Mouse (Mus musculus): ENCODE results near the gene Snrnp25. TPM values are rescaled to one million over a fixed set of nuclear protein-coding genes. Genes with fewer than 3 reads are reported as not detected.

Gene Snrnp25
- polyA plus RNA-seq, 1 experiment from 2014 or later: 84.1 TPM

DNA sequence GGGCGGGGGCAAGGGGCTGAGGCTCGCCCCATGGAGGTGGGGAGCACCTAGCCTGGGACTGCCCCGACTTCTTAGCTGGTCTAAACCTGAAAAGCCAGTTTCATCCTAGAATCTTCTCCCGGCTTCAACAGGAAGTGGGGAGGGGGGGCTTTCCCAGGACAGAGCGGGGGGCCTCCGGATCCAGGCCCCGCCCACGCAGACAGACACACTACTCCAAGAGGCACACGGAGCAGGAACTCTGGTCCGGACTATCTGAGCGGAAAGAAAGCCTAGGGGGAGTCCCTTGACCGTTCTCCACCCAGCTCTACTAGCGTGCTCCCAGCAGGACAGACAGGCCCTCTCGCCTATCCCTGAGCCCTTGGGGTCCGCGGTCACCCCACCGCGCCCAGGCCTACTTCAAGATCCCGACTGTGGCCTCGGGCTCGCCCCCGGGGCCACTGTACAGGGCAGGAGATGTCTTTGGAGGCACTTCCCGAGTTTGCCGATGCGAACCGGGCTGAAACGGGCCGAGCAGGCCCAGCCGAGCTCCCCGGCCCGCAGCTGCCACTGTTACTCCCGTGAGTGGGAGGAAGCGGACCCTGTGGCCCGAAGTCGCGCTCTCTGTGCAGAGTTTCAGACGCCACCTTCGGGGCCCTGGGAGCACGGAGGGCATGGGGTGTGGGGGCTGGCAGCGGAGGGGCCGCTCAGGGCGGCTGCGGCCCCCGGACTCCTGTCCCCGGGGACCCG lies 16.2 kb downstream of the Snrnp25 start:
- peak overlapping the region; percentile 87 for H3K4me3 ChIP-seq
- H3K27ac ChIP-seq: peak overlapping the region; percentile 97
- WGBS: under 1% methylated on average over 46 of the region's 46 CpGs
- H3K27me3 ChIP-seq (ENCODE audit: insufficient read depth, poor library complexity, severe bottlenecking): 0 out of 2 replicates have a peak, but pooled peaks cover 9% of the 10 kb centered on the region
- H3K9me3 ChIP-seq: no peaks in the 10 kb centered on the region
- H3K36me3 ChIP-seq: no peaks in the 10 kb centered on the region; the same call in 1 of the 2 replicates
- peaks cover 75% of the 10 kb centered on the region for H3K4me1 ChIP-seq
- DNase-seq (ENCODE audit: low spot score): peak; percentile 88

DNA sequence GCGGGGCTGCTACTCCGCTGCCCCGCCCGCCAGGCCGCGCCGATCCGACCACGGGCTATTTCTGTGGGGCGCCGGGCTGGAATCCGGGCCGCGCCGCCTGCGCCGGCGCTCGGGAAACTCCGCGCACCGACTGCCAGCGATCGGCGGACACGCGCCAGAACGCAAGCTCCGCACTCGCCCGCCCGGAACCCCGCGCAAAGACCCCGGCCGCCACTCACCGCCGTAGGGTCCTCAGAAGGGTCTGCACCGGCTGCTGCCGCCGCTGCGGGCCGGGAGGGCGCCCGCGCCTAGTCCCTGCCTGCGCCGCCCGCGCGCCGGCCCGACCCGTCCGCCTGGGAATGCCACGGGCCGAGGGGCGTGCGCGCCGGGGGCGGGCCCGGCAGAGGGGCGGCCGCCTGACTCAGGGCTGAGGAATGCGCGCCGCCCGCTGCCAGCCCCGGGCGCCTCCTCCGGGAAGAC lies 16.8 kb downstream of the Snrnp25 start, which contains the start of gene Rhbdf1:
TSS of gene Rhbdf1 (minus strand) at position 350 of the 459 bp plus-strand sequence.
- H3K27ac ChIP-seq: peak within 1 kb of the TSS; percentile 97
- no peaks in the 10 kb centered on the region; the same call in 1 of the 2 replicates for H3K36me3 ChIP-seq
- peaks cover 77% of the 10 kb centered on the region for H3K4me1 ChIP-seq
- DNase-seq (ENCODE audit: low spot score): no peak
- peak within 1 kb of the TSS; percentile 87 for H3K4me3 ChIP-seq
- H3K27me3 ChIP-seq (ENCODE audit: insufficient read depth, poor library complexity, severe bottlenecking): 0 out of 2 replicates have a peak, but pooled peaks cover 9% of the 10 kb centered on the region
- under 1% methylated on average over 72 of the region's 72 CpGs for WGBS
- no peaks in the 10 kb centered on the region for H3K9me3 ChIP-seq

DNA sequence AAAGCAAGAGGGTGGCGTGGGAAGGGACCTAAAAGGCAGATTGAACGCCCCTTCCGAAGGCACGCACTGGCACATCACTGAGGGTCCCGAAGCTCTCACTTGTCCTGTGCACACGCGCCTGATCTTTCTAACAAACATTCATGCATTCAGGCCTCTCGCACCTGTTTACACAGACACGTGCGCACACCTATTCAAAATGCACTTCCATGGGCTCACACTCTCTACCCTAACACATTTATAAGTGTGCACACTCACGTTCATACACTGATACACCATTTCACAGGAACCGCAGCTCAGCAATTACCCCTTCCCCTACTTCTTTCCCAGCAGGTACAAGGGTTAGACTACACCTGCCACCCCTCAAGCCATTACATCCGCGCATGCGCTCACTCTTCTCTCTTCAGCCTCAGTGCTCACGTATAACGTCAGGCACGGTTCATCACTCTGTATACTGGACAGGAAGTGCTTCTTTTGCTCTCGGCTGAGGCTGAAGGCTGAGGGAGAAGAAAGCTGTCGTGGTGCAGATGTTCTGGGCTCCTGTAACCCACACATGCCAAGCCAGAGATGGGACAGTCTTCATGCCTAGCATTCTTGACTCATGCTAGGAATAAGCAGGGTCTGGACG lies 17.5 kb downstream of the Snrnp25 start:
- Histone ChIP-seq H3K27ac (peak overlapping the region; percentile 97), H3K9me3 (no peaks in the 10 kb centered on the region)

DNA sequence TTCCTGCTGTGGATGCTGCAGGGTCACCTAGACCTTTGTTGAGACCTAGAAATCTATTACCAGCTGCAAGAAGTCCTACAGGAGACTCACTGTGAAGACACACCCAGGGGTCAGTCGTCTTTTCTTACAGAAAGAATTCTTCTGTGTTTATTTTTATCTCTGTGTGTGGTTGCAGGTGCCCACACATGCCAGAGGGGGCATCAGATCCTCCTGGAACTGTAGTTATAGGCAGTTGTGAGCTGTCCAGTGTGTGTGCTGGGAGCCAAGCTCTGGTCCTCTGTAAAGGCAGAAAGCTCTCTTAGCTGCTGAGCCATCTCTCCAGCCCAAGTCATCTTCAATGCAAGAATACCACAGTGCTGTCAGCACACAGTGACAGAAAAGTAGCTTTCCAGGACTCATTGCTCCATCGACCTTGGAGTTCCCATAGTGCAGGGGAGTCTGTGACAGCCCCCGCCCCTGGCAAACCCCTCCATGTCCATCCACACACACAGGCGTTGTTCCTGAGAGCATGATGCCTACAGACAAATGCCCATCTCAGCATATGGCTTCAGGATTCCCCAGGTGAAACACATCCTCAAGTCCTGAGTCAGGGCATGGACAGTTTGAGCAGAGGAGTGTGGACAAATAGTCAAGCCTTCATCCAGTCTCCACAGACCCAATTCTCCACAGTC lies 18.2 kb downstream of the Snrnp25 start:
- Histone ChIP-seq H3K4me1 (peaks cover 84% of the 10 kb centered on the region), H3K36me3 (peaks cover 4% of the 10 kb centered on the region; the same call in 1 of the 2 replicates), H3K27me3 (ENCODE audit: insufficient read depth, poor library complexity, severe bottlenecking) (0 out of 2 replicates have a peak, but pooled peaks cover 9% of the 10 kb centered on the region), H3K9me3 (no peaks in the 10 kb centered on the region), H3K27ac (peak overlapping the region; percentile 97; the same call in 1 of the 2 replicates), H3K4me3 (no peak overlapping the region)
- 68% methylated on average over 4 of the region's 4 CpGs for WGBS
- no peak for DNase-seq (ENCODE audit: low spot score)

More for the DNA sequence above, 17.5 kb downstream of the Snrnp25 start:
- Histone ChIP-seq H3K36me3 (no peaks in the 10 kb centered on the region; the same call in 1 of the 2 replicates), H3K4me3 (peak overlapping the region; percentile 87), H3K4me1 (peaks cover 84% of the 10 kb centered on the region), H3K27me3 (ENCODE audit: insufficient read depth, poor library complexity, severe bottlenecking) (0 out of 2 replicates have a peak, but pooled peaks cover 9% of the 10 kb centered on the region)
- no peak for DNase-seq (ENCODE audit: low spot score)
- 9% methylated on average over 21 of the region's 21 CpGs for WGBS

DNA sequence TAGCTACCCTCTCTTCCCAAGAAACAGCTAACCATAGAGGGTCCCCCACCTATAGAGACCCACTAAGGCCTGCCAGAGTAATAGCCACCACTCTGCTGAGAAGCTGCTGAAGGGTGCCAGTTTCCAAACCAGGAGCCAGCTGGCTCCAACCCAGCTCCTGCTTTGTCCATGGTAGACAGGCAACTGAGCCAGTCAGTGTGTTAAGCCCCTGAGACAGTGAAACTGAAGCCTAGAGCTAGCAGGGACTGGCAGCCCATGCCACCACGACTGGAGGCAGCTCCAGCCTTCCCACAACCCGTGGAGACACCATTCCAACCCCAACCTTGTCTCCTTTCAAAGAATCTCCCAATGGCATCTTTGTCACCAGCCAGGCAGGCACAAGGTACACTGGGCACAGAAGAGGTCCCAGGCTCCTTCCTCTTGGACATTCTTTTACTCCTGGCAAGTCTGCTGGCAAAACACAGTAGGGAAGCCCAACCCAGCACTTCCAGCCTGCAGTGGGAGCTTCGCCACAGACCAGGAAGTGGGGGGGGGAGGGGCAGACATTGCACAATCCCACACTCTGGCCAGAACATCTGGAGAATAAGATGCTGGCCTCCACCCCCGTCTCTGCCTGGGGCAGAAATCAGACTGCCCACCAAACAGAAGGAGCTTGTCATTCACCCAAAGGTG lies 19.4 kb downstream of the Snrnp25 start:
- H3K36me3 ChIP-seq: peaks cover 15% of the 10 kb centered on the region
- H3K27ac ChIP-seq: peak overlapping the region; percentile 93
- H3K4me3 ChIP-seq: peak overlapping the region; percentile 12; the same call in 1 of the 2 replicates
- WGBS: 31% methylated on average over 4 of the region's 4 CpGs
- peak; percentile 84 for DNase-seq (ENCODE audit: low spot score)
- no peaks in the 10 kb centered on the region for H3K9me3 ChIP-seq
- H3K27me3 ChIP-seq (ENCODE audit: insufficient read depth, poor library complexity, severe bottlenecking): 0 out of 2 replicates have a peak, but pooled peaks cover 5% of the 10 kb centered on the region
- peaks cover 74% of the 10 kb centered on the region for H3K4me1 ChIP-seq

DNA sequence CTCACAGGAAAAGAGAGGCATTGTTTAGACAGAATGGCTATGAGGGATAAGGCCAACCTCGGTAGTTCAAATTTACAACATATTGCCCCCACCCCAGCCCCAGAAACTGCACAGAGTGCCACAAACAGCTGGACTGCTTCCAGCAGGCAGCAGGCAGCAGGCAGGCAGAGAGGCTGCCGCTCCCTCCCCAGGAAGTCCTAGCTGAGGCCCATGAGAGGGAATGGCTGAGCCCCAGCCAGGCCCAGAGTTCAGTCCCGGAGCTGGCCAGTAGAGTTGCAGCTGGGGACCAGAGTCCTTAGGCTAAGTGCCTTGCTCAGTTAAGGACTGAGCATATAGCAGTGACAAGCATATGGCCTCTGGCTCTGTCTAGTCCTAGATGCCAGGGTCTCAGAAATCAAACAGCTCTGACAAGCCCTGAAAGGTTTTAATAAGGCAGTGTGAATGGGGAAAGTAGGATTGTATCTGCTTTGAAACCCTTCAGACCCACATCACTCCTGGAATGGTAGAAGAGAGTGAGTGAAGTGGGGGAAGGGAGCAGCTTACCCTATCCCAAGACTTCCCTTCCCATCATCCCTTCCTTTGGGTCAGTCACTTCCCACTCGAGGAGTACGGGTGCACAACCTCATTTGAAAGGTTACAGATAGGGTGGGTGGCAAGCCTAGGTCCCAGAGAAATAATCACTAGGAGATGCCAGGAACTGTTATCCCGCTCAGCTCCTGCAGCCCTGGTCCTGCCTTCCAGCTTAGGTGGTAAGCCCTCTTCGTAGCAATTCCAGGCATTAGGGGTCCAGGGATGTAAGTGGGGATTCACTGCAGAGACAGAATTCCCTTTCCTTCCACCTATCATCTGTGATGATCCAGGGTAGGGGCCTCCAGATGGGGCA lies 20.2 kb downstream of the Snrnp25 start:
- 0 out of 2 replicates have a peak overlapping the region, but pooled peaks have one; percentile 71 for H3K4me3 ChIP-seq
- WGBS: 50% methylated on average over 7 of the region's 7 CpGs
- H3K27me3 ChIP-seq (ENCODE audit: insufficient read depth, poor library complexity, severe bottlenecking): 0 out of 2 replicates have a peak, but pooled peaks cover 5% of the 10 kb centered on the region
- H3K9me3 ChIP-seq: no peaks in the 10 kb centered on the region
- DNase-seq (ENCODE audit: low spot score): no peak
- peaks cover 23% of the 10 kb centered on the region for H3K36me3 ChIP-seq
- H3K4me1 ChIP-seq: peaks cover 67% of the 10 kb centered on the region
- peak overlapping the region; percentile 93 for H3K27ac ChIP-seq

DNA sequence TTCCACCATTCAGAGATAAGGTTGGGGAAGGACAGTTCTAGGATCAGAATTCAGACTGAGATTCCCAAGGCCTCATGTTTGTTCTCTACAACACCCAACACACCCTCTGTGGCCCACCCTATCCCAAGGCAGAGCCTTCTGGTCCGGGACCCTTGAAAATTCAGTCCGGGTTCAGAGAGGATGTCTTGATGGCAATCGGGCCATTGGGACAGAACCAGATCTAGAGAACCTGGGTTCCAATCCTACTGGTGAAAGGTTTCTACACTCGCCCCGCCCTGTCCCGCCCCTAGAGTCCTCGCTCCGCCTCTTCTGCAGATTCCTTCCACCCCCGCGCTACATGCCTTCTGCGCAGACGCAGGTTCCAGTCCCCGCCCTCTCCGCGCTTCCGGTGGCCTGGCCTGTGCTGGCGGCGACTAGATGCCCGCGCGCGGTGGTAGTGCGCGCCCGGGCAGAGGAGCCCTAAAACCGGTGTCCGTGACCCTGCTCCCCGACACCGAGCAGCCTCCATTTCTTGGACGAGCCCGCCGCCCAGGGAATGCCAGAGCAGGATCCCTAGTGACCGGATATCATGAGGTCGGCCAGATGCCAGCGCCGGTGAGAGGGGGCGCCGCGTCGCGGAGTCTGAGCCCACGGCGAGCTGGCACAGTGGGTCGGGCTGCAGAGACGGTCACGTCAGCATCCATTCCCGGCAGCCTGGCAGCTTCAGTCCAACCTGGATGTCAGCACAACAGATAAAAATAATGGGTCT lies 21.1 kb downstream of the Snrnp25 start, which contains the start of gene Mpg:
TSS of gene Mpg (plus strand) at position 382 of the 748 bp plus-strand sequence.
- Histone ChIP-seq H3K36me3 (peaks cover 32% of the 10 kb centered on the region), H3K27me3 (ENCODE audit: insufficient read depth, poor library complexity, severe bottlenecking) (0 out of 2 replicates have a peak, but pooled peaks cover 5% of the 10 kb centered on the region), H3K9me3 (no peaks in the 10 kb centered on the region), H3K4me3 (peak within 1 kb of the TSS; percentile 71), H3K27ac (peak within 1 kb of the TSS; percentile 93), H3K4me1 (peaks cover 59% of the 10 kb centered on the region)
- WGBS: 3% methylated on average over 47 of the region's 47 CpGs
- peak; percentile 95 for DNase-seq (ENCODE audit: low spot score)

DNA sequence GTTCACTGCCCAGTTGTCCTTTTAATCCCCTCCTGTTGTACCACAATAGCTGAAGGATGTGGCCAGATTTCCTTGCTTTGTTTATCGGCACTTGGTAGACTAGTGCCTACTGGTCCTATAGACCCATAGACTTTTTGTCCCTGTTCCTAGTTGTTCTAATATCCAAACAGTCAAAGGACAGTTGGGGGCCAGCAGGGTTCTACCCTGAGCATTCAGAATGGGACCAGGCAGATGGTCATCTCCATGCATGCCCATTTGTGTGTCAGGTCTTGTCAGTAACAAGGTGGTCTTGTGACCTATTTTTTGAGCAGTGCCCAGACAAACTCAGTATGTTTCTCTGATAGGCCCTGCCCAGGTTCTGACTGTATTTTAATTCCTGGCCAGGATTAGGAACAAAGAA lies 21.8 kb downstream of the Snrnp25 start:
- DNase-seq (ENCODE audit: low spot score): no peak
- peak overlapping the region; percentile 93 for H3K27ac ChIP-seq
- H3K9me3 ChIP-seq: no peaks in the 10 kb centered on the region
- H3K4me3 ChIP-seq: peak overlapping the region; percentile 71
- 50% methylated on average over 1 of the region's 1 CpGs for WGBS
- peaks cover 39% of the 10 kb centered on the region for H3K36me3 ChIP-seq
- 0 out of 2 replicates have a peak, but pooled peaks cover 5% of the 10 kb centered on the region for H3K27me3 ChIP-seq (ENCODE audit: insufficient read depth, poor library complexity, severe bottlenecking)
- peaks cover 53% of the 10 kb centered on the region for H3K4me1 ChIP-seq

DNA sequence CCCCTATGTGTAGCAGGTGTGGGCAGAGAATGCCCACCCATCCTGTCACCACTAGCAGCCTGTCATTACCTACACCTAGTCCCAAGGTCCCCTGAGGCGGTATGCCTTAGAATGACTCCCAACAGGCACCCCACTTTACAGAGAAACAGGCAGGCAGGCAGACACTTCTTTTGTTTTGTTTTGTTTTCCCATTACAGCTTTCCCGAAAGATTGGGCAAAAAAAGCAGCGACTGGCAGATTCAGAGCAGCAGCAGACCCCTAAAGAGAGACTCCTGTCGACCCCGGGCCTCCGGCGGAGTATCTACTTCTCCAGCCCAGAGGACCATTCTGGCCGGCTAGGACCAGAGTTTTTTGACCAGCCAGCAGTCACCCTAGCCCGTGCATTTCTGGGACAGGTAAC lies 22.3 kb downstream of the Snrnp25 start:
- DNase-seq (ENCODE audit: low spot score): no peak
- H3K36me3 ChIP-seq: peaks cover 44% of the 10 kb centered on the region
- no peaks in the 10 kb centered on the region for H3K9me3 ChIP-seq
- peak overlapping the region; percentile 71; the same call in 1 of the 2 replicates for H3K4me3 ChIP-seq
- peaks cover 48% of the 10 kb centered on the region for H3K4me1 ChIP-seq
- 86% methylated on average over 9 of the region's 9 CpGs for WGBS
- 0 out of 2 replicates have a peak overlapping the region, but pooled peaks have one; percentile 2 for H3K27ac ChIP-seq
- H3K27me3 ChIP-seq (ENCODE audit: insufficient read depth, poor library complexity, severe bottlenecking): 0 out of 2 replicates have a peak, but pooled peaks cover 5% of the 10 kb centered on the region

DNA sequence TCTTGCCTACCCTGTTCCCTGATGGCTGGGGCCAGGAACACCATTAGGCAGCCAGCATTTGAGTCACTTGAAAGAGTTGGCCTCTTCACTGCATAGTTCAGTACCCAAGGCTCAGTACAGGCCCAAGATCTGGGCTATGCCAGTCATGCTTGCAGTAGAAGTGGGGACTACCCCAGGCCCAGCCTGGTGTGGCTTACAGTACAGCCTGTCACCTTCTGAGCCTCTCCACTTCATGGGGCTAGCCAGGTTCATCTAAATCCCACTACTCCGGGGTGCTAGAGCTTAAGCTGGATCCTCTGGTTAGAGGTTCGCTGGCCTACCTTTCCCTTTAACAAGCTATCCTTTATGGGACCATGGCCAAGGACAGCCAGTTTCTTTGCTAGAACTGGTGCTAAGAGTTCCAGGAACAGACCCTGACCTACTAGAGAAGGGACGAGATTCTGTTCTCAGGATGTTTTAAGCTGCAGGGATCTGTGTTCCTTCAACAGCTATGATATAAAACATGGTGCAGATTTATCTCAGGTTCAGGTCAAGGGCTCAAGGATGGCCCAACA lies 23.2 kb downstream of the Snrnp25 start:
- WGBS: 81% methylated on average over 3 of the region's 3 CpGs
- Histone ChIP-seq H3K9me3 (no peaks in the 10 kb centered on the region), H3K27ac (no peak overlapping the region), H3K4me3 (no peak overlapping the region), H3K27me3 (ENCODE audit: insufficient read depth, poor library complexity, severe bottlenecking) (0 out of 2 replicates have a peak, but pooled peaks cover 5% of the 10 kb centered on the region), H3K36me3 (peaks cover 52% of the 10 kb centered on the region), H3K4me1 (peaks cover 41% of the 10 kb centered on the region)
- DNase-seq (ENCODE audit: low spot score): no peak
